Mouse (Mus musculus): ENCODE measurements around the gene Arid5b. TPM values are rescaled to one million over a fixed set of nuclear protein-coding genes. Genes with fewer than 3 reads are reported as not detected.

The Arid5b gene
- polyA plus RNA-seq, 1 experiment from 2014 or later, result 42.9 TPM

DNA sequence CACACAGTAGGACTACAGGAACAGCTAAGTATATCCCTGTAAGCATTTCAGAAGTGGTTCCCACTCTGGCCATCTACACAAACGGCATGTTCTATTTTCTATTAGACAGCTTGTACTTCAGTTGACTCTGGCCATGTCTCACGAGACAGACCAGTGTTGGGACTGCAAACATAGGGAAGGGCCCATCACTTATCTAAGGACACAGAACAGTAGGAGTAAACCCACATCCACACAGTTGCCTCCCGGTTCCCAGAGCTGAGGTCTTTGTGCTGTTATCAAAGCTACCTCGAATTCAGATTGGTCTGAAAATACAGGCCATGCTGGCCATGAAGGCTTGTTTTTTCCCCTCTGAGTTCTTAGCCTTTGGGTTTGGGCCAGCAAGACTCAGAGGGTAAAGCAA, 158.5 kb downstream of the Arid5b start:
- Histone ChIP-seq H3K36me3 (ENCODE audit: control insufficient read depth, insufficient read depth, low read length) (peaks cover 23% of the 10 kb centered on the region; the same call in 1 of the 2 replicates), H3K27ac (ENCODE audit: low read depth, low read length) (no peak overlapping the region), H3K4me1 (ENCODE audit: control insufficient read depth, insufficient read depth, low read length) (no peaks in the 10 kb centered on the region), H3K4me3 (ENCODE audit: low read length) (no peak overlapping the region), H3K27me3 (ENCODE audit: control insufficient read depth, insufficient read depth, low read length) (no peaks in the 10 kb centered on the region), H3K9ac (ENCODE audit: low read depth, low read length) (no peak overlapping the region), H3K4me2 (replicated peaks; ENCODE audit: low read depth, low read length) (no peak overlapping the region), H3K9me3 (ENCODE audit: control insufficient read depth, low read length) (no peaks in the 10 kb centered on the region)
- no peak for ATAC-seq (ENCODE audit: low FRiP score, low TSS enrichment)
- WGBS, result 87% methylated on average over 4 of the region's 4 CpGs

DNA sequence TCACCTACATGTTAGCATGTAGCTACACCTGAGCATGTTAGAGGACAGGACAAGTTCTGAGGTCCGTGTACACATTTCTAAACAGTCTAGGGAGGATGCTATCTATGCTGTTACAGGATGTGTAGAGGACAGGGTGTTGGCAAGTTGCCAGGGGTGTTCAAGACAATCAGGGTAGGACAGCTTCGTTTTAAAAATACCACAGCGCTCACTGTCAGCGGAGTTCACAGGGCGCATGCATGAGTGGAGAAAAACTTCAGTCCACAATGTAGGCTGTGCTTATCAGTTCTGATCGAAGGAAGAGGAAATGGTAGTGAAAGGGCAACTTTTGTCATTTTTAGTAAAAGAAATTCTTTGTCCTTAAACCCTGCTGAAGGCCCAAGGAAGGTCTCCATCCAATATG, 159.3 kb downstream of the Arid5b start:
- Histone ChIP-seq H3K27me3 (ENCODE audit: control insufficient read depth, insufficient read depth, low read length) (no peaks in the 10 kb centered on the region), H3K27ac (ENCODE audit: low read depth, low read length) (no peak overlapping the region), H3K36me3 (ENCODE audit: control insufficient read depth, insufficient read depth, low read length) (peaks cover 24% of the 10 kb centered on the region; the same call in 1 of the 2 replicates), H3K9ac (ENCODE audit: low read depth, low read length) (no peak overlapping the region), H3K4me3 (ENCODE audit: low read length) (no peak overlapping the region), H3K9me3 (ENCODE audit: control insufficient read depth, low read length) (no peaks in the 10 kb centered on the region), H3K4me2 (replicated peaks; ENCODE audit: low read depth, low read length) (no peak overlapping the region), H3K4me1 (ENCODE audit: control insufficient read depth, insufficient read depth, low read length) (no peaks in the 10 kb centered on the region)
- WGBS, result 68% methylated on average over 6 of the region's 6 CpGs
- 0 out of 2 replicates have a peak, but pooled peaks have one; percentile 57 for ATAC-seq (ENCODE audit: low FRiP score, low TSS enrichment)

DNA sequence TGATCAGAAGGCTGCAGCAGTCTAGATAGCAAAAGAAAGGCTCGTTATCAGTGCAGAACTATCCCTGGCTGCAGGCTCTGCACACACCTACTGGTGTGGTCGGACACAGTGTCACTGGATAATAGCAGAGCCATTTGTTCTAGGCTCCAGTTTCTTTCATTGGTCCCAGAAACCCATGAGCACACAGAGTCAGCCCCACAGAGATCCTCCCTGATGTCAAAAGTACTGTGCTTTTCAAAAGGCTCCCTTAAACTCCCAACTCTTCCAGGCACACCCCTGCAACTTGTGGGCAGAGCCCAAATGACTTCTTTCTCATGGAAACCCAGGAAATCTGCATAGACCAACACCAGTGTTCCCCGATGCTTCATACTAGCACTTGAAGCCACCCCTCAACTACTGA, 163.6 kb downstream of the Arid5b start:
- Histone ChIP-seq H3K27me3 (ENCODE audit: control insufficient read depth, insufficient read depth, low read length) (no peaks in the 10 kb centered on the region), H3K4me2 (replicated peaks; ENCODE audit: low read depth, low read length) (no peak overlapping the region), H3K9ac (ENCODE audit: low read depth, low read length) (no peak overlapping the region), H3K27ac (ENCODE audit: low read depth, low read length) (no peak overlapping the region), H3K9me3 (ENCODE audit: control insufficient read depth, low read length) (no peaks in the 10 kb centered on the region), H3K4me3 (ENCODE audit: low read length) (no peak overlapping the region), H3K4me1 (ENCODE audit: control insufficient read depth, insufficient read depth, low read length) (no peaks in the 10 kb centered on the region), H3K36me3 (ENCODE audit: control insufficient read depth, insufficient read depth, low read length) (peaks cover 15% of the 10 kb centered on the region; the same call in 1 of the 2 replicates)
- 77% methylated on average over 3 of the region's 3 CpGs for WGBS
- no peak for ATAC-seq (ENCODE audit: low FRiP score, low TSS enrichment)

DNA sequence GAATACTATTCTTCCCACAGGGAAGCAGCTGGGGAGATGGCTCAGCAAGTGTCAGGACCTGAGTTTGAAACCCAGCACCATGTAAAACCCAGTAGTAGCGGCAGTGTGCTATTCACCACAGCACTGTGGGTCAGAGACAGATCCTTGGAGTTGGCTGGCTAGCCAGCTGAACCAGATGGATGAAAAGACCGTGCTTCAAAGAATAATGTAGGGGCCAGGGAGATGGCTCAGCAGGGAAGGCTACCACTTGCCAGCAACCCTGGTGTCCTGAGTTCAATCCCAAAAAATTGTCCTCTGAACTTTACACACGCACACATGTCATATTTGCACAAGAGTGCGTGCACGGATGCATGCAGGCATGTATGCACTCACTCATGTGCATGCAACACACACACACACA, 164.9 kb downstream of the Arid5b start:
- no peak overlapping the region for H3K9ac ChIP-seq (ENCODE audit: low read depth, low read length)
- no peak for ATAC-seq (ENCODE audit: low FRiP score, low TSS enrichment)
- H3K9me3 ChIP-seq (ENCODE audit: control insufficient read depth, low read length), result no peaks in the 10 kb centered on the region
- no peaks in the 10 kb centered on the region for H3K27me3 ChIP-seq (ENCODE audit: control insufficient read depth, insufficient read depth, low read length)
- no peaks in the 10 kb centered on the region for H3K4me1 ChIP-seq (ENCODE audit: control insufficient read depth, insufficient read depth, low read length)
- no peak overlapping the region for H3K4me3 ChIP-seq (ENCODE audit: low read length)
- 88% methylated on average over 5 of the region's 5 CpGs for WGBS
- H3K36me3 ChIP-seq (ENCODE audit: control insufficient read depth, insufficient read depth, low read length), result peaks cover 21% of the 10 kb centered on the region; the same call in 1 of the 2 replicates
- no peak overlapping the region for H3K27ac ChIP-seq (ENCODE audit: low read depth, low read length)
- H3K4me2 ChIP-seq (replicated peaks; ENCODE audit: low read depth, low read length), result no peak overlapping the region

DNA sequence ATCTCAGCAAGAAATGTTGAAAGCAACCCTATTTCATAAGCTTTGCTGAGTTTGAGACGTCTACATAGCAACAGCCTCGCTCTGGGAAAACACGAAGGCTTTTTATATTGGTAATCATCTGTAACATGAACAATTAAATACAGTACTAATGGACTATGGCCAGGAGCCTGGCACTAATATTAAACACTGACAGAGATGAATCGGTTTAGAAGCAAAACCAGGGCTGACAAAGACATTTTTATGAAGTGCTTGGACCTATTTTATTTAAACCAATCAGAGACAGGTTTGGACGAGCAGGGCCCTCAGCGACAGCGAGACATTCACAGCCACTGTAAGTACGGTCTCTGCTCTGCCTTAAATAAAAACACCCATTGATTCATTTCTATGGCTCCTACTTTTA, 165.6 kb downstream of the Arid5b start:
- H3K27ac ChIP-seq (ENCODE audit: low read depth, low read length), result no peak overlapping the region; the same call in 1 of the 2 replicates
- 64% methylated on average over 8 of the region's 8 CpGs for WGBS
- no peak overlapping the region for H3K4me3 ChIP-seq (ENCODE audit: low read length)
- no peak overlapping the region for H3K4me2 ChIP-seq (replicated peaks; ENCODE audit: low read depth, low read length)
- no peaks in the 10 kb centered on the region for H3K27me3 ChIP-seq (ENCODE audit: control insufficient read depth, insufficient read depth, low read length)
- no peaks in the 10 kb centered on the region for H3K4me1 ChIP-seq (ENCODE audit: control insufficient read depth, insufficient read depth, low read length)
- no peak overlapping the region for H3K9ac ChIP-seq (ENCODE audit: low read depth, low read length)
- no peaks in the 10 kb centered on the region for H3K9me3 ChIP-seq (ENCODE audit: control insufficient read depth, low read length)
- H3K36me3 ChIP-seq (ENCODE audit: control insufficient read depth, insufficient read depth, low read length), result peaks cover 23% of the 10 kb centered on the region; the same call in 1 of the 2 replicates
- no peak for ATAC-seq (ENCODE audit: low FRiP score, low TSS enrichment)

DNA sequence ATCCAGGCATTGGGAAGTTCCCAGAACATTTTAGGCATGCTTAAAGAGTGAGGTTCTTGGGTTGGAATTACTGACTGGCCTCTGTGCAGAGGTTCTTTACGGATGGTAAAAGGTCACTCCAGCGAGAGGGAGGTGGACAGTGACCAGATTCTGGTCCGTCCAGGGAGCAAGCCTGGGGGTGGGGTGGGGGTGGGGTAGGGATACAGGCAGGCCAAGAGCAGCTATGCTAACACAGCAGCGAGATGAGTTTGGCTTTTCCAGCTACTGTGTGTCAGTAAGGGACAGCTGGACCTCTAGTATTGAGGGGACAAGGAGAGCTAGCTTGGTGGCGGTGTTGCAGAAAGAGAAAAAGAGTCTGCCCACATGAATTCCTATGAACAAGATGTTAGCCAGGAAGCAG, 167.9 kb downstream of the Arid5b start:
- peaks cover 16% of the 10 kb centered on the region; the same call in 1 of the 2 replicates for H3K36me3 ChIP-seq (ENCODE audit: control insufficient read depth, insufficient read depth, low read length)
- ATAC-seq (ENCODE audit: low FRiP score, low TSS enrichment), result no peak
- WGBS, result 65% methylated on average over 5 of the region's 5 CpGs
- H3K4me2 ChIP-seq (replicated peaks; ENCODE audit: low read depth, low read length), result no peak overlapping the region
- no peaks in the 10 kb centered on the region for H3K9me3 ChIP-seq (ENCODE audit: control insufficient read depth, low read length)
- no peak overlapping the region for H3K27ac ChIP-seq (ENCODE audit: low read depth, low read length)
- no peaks in the 10 kb centered on the region for H3K27me3 ChIP-seq (ENCODE audit: control insufficient read depth, insufficient read depth, low read length)
- no peak overlapping the region for H3K4me3 ChIP-seq (ENCODE audit: low read length)
- peaks cover 8% of the 10 kb centered on the region for H3K4me1 ChIP-seq (ENCODE audit: control insufficient read depth, insufficient read depth, low read length)
- H3K9ac ChIP-seq (ENCODE audit: low read depth, low read length), result no peak overlapping the region

DNA sequence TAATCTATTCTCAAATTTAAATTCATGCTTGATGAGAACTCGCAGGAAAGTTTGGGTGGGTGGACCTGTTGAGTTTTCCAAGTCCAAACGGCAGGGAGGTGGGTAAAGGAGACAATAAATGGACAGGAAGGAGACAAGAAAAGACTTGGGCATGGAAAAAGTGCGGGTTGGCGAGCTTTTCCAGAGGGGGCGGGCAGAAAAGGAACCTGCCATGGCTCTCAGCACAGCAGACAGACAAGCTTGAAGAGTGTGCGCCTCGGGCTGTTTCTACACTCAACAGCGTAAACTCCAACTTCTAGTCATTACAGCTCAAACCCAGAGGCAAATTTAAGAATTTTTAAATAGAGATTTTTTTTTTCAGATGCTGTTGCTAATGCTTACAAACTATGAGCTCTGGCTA, 168.4 kb downstream of the Arid5b start:
- ATAC-seq (ENCODE audit: low FRiP score, low TSS enrichment), result no peak
- no peak overlapping the region for H3K4me3 ChIP-seq (ENCODE audit: low read length)
- H3K4me1 ChIP-seq (ENCODE audit: control insufficient read depth, insufficient read depth, low read length), result peaks cover 11% of the 10 kb centered on the region
- 82% methylated on average over 8 of the region's 8 CpGs for WGBS
- H3K36me3 ChIP-seq (ENCODE audit: control insufficient read depth, insufficient read depth, low read length), result peaks cover 16% of the 10 kb centered on the region; the same call in 1 of the 2 replicates
- no peak overlapping the region for H3K4me2 ChIP-seq (replicated peaks; ENCODE audit: low read depth, low read length)
- H3K9me3 ChIP-seq (ENCODE audit: control insufficient read depth, low read length), result no peaks in the 10 kb centered on the region
- H3K9ac ChIP-seq (ENCODE audit: low read depth, low read length), result no peak overlapping the region
- no peaks in the 10 kb centered on the region for H3K27me3 ChIP-seq (ENCODE audit: control insufficient read depth, insufficient read depth, low read length)
- H3K27ac ChIP-seq (ENCODE audit: low read depth, low read length), result no peak overlapping the region

DNA sequence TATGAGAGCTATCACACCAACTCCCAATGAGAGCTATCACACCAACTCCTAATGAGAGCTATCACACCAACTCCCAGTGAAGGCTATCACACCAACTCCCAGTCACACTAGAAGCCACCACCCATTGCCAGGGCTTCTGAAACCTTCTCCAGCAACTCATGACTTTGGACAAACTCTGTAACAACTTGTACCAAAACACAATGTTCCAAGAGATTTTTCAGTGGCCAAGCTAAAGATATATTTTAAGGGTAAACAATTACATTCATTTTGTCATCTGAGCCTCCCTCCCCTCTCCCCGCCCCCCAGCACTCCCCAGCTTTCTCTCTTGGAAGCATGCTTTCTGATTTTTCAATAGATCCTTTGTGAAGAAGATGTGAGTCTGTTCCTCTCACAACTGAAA, 168.9 kb downstream of the Arid5b start:
- Histone ChIP-seq H3K9ac (ENCODE audit: low read depth, low read length) (no peak overlapping the region), H3K27ac (ENCODE audit: low read depth, low read length) (no peak overlapping the region), H3K4me3 (ENCODE audit: low read length) (no peak overlapping the region), H3K27me3 (ENCODE audit: control insufficient read depth, insufficient read depth, low read length) (no peaks in the 10 kb centered on the region), H3K9me3 (ENCODE audit: control insufficient read depth, low read length) (no peaks in the 10 kb centered on the region), H3K4me2 (replicated peaks; ENCODE audit: low read depth, low read length) (no peak overlapping the region), H3K4me1 (ENCODE audit: control insufficient read depth, insufficient read depth, low read length) (peaks cover 11% of the 10 kb centered on the region), H3K36me3 (ENCODE audit: control insufficient read depth, insufficient read depth, low read length) (peaks cover 16% of the 10 kb centered on the region; the same call in 1 of the 2 replicates)
- no peak for ATAC-seq (ENCODE audit: low FRiP score, low TSS enrichment)
- WGBS, result 83% methylated on average over 1 of the region's 1 CpGs

DNA sequence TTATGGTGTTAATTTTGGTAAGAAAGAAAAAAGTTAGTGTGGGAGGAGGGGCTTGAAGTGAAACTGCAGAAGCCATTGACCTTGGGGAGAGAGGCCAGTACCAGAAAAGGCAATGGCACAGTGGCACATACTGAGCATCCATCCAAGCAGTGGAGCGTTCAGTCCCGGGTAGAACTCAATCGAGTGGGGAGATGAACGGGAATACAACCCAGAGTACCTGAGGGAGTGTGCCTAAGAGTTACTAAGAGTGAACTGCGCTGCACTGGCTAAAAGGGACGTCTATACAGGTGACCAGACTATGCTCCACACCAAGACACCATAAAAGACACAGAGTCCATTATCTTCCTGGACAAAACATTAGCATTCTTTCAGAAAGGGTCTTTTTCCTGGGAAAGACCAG, 170.8 kb downstream of the Arid5b start:
- H3K9ac ChIP-seq (ENCODE audit: low read depth, low read length), result no peak overlapping the region
- H3K36me3 ChIP-seq (ENCODE audit: control insufficient read depth, insufficient read depth, low read length), result peaks cover 11% of the 10 kb centered on the region; the same call in 1 of the 2 replicates
- WGBS, result 71% methylated on average over 6 of the region's 6 CpGs
- no peak overlapping the region for H3K4me2 ChIP-seq (replicated peaks; ENCODE audit: low read depth, low read length)
- no peak for ATAC-seq (ENCODE audit: low FRiP score, low TSS enrichment)
- no peak overlapping the region for H3K4me3 ChIP-seq (ENCODE audit: low read length)
- no peaks in the 10 kb centered on the region for H3K27me3 ChIP-seq (ENCODE audit: control insufficient read depth, insufficient read depth, low read length)
- H3K27ac ChIP-seq (ENCODE audit: low read depth, low read length), result no peak overlapping the region
- peaks cover 17% of the 10 kb centered on the region for H3K4me1 ChIP-seq (ENCODE audit: control insufficient read depth, insufficient read depth, low read length)
- no peaks in the 10 kb centered on the region for H3K9me3 ChIP-seq (ENCODE audit: control insufficient read depth, low read length)

Measured in kidney, embryonic 14.5 days (tissue).